Mouse (Mus musculus) Patski (cell line): ENCODE measurements around the gene Nr1d1. TPM values are rescaled to one million over a fixed set of nuclear protein-coding genes. Genes with fewer than 3 reads are reported as not detected.

Experiments used
- ATAC-seq: fragments of 100-300 bp; one replicate; pipeline ENCODE4 v1.8.0; 2021
- CTCF ChIA-PET: fragments of 350-600 bp; sonication (Branson Sonifier 250); formaldehyde crosslinking; loops from one replicate; lab custom pipeline; 2022; ENCODE audit warnings: inconsistent platforms; lab: Charles Lee
- POLR2A ChIA-PET: fragments of 350-600 bp; sonication (Branson Sonifier 250); formaldehyde crosslinking; loops from one replicate; lab custom pipeline; 2022; ENCODE audit warnings: antibody characterized with exemption, inconsistent platforms; lab: Charles Lee
- DNase-seq: peaks from one replicate; pipeline ENCODE4 v3.0.0-alpha.2; 2011; ENCODE audit warnings: low read depth, low spot score
- H3K27me3 ChIP-seq: fragments of 371-371 bp; one replicate; pipeline ENCODE4 v1.5.1; 2021
- CTCF ChIP-seq: fragments of 100-300 bp; IDR thresholded peaks from one replicate; pipeline ENCODE4 v1.5.1; 2021
- in situ Hi-C: fragments of 300-500 bp; cut with MboI; formaldehyde crosslinking; loops from 3 replicates; pipeline ENCODE4 v1.11.1; 2018; ENCODE audit warnings: low pct_unique_long_range_greater_than_20kb, mixed read lengths
- polyA plus RNA-seq: library from polyadenylated mRNA; unstranded; gene quantifications from one replicate; pipeline ENCODE4 v1.2.3, GENCODE M21; 2021

The Nr1d1 gene
- polyA plus RNA-seq, 1 experiment from 2014 or later, result 37.2 TPM

- no peaks in the 10 kb centered on the region for H3K27me3 ChIP-seq
- DNase-seq (no peak), ATAC-seq (no peak)
- POLR2A ChIA-PET, result no interaction called here
- in situ Hi-C loops, result no loop called here
- CTCF ChIA-PET, result no interaction called here
- TF ChIP-seq CTCF, result no peak
Observed at GRCm38 (mm10) chr11:98767276-98767675, 7.9 kb downstream of the Nr1d1 start.

- no peak for DNase-seq
- H3K27me3 ChIP-seq, result no peaks in the 10 kb centered on the region
- ChIA-PET POLR2A (no interaction called here), CTCF (no interaction called here)
- no peak for ATAC-seq
- in situ Hi-C loops, result no loop called here
- no peak for TF ChIP-seq CTCF
Observed at GRCm38 (mm10) chr11:98766816-98767215, 8.3 kb downstream of the Nr1d1 start.

- in situ Hi-C loops, result no loop called here
- TF ChIP-seq CTCF, result no peak
- POLR2A ChIA-PET, result no interaction called here
- DNase-seq (no peak), ATAC-seq (no peak)
- no peaks in the 10 kb centered on the region for H3K27me3 ChIP-seq
- CTCF ChIA-PET, result no interaction called here
Observed at GRCm38 (mm10) chr11:98766346-98766745, 8.8 kb downstream of the Nr1d1 start.

GRCm38 (mm10) chr11:98765421-98766309, 9.5 kb downstream of the Nr1d1 start:
- DNase-seq (no peak), ATAC-seq (no peak)
- no peaks in the 10 kb centered on the region for H3K27me3 ChIP-seq
- TF ChIP-seq CTCF, result no peak
- CTCF ChIA-PET, result no interaction called here
- POLR2A ChIA-PET, result interaction anchor here (1.0 to 1.1 kb wide), 2 partner anchors 23 to 42 kb away, joined by 3 read pairs; no protein-coding TSS in a partner anchor
- in situ Hi-C loops, result no loop called here

GRCm38 (mm10) chr11:98764746-98765145, 10.4 kb downstream of the Nr1d1 start:
- no peak for TF ChIP-seq CTCF
- DNase-seq, result no peak
- POLR2A ChIA-PET, result interaction anchor here (1.0 to 1.1 kb wide), 2 partner anchors 22 to 43 kb away, joined by 3 read pairs; no protein-coding TSS in a partner anchor
- ATAC-seq, result no peak
- CTCF ChIA-PET, result no interaction called here
- no peaks in the 10 kb centered on the region for H3K27me3 ChIP-seq
- in situ Hi-C loops, result no loop called here

- no peak for TF ChIP-seq CTCF
- POLR2A ChIA-PET, result interaction anchor here (1.2 kb wide), 1 partner anchor 9 kb away, joined by 4 read pairs; no protein-coding TSS in a partner anchor
- in situ Hi-C loops, result no loop called here
- CTCF ChIA-PET, result interaction anchor here (1.7 to 3.4 kb wide), 2 partner anchors 23 to 54 kb away, joined by 4 to 12 read pairs; no protein-coding TSS in a partner anchor
- no peaks in the 10 kb centered on the region for H3K27me3 ChIP-seq
- ATAC-seq (no peak), DNase-seq (no peak)
Observed at GRCm38 (mm10) chr11:98764091-98764490, 11.0 kb downstream of the Nr1d1 start.

GRCm38 (mm10) chr11:98763502-98763861, 11.7 kb downstream of the Nr1d1 start:
- ChIA-PET POLR2A (interaction anchor here (1.2 kb wide), 1 partner anchor 10 kb away, joined by 4 read pairs; no protein-coding TSS in a partner anchor), CTCF (interaction anchor here (1.5 to 3.4 kb wide), 3 partner anchors 24 to 53 kb away, joined by 4 to 12 read pairs (median 4); no protein-coding TSS in a partner anchor)
- TF ChIP-seq CTCF, result no peak
- H3K27me3 ChIP-seq, result no peaks in the 10 kb centered on the region
- ATAC-seq (no peak), DNase-seq (no peak)
- in situ Hi-C loops, result no loop called here

GRCm38 (mm10) chr11:98762756-98763501, 12.2 kb downstream of the Nr1d1 start:
- POLR2A ChIA-PET, result interaction anchor here (1.2 kb wide), 1 partner anchor 10 kb away, joined by 4 read pairs; no protein-coding TSS in a partner anchor

GRCm38 (mm10) chr11:98761939-98762338, 13.2 kb downstream of the Nr1d1 start:
- H3K27me3 ChIP-seq, result no peaks in the 10 kb centered on the region
- ATAC-seq, result no peak
- POLR2A ChIA-PET, result no interaction called here
- no peak for DNase-seq
- in situ Hi-C loops, result no loop called here
- CTCF ChIA-PET, result interaction anchor here (1.1 to 3.4 kb wide), 6 partner anchors 8 to 44 kb away, joined by 3 to 12 read pairs (median 4); no protein-coding TSS in a partner anchor
- TF ChIP-seq CTCF, result no peak

More at GRCm38 (mm10) chr11:98762756-98763501, 12.2 kb downstream of the Nr1d1 start:
- ATAC-seq, result no peak
- no peak for TF ChIP-seq CTCF
- H3K27me3 ChIP-seq, result no peaks in the 10 kb centered on the region
- in situ Hi-C loops, result no loop called here
- CTCF ChIA-PET, result interaction anchor here (0.8 to 3.4 kb wide), 6 partner anchors 21 to 57 kb away, joined by 3 to 12 read pairs (median 4); no protein-coding TSS in a partner anchor
- DNase-seq, result no peak

GRCm38 (mm10) chr11:98756711-98757110, 18.4 kb downstream of the Nr1d1 start:
- no peak for TF ChIP-seq CTCF
- H3K27me3 ChIP-seq, result no peaks in the 10 kb centered on the region
- ATAC-seq, result no peak
- ChIA-PET POLR2A (interaction anchor here (0.6 kb wide), 1 partner anchor 24 kb away, joined by 5 read pairs; no protein-coding TSS in a partner anchor), CTCF (interaction anchor here (1.6 kb wide), 1 partner anchor 29 kb away, joined by 4 read pairs; no protein-coding TSS in a partner anchor)
- in situ Hi-C loops, result no loop called here
- no peak for DNase-seq
